Mouse (Mus musculus): ENCODE results near the gene Esr1.

DNA sequence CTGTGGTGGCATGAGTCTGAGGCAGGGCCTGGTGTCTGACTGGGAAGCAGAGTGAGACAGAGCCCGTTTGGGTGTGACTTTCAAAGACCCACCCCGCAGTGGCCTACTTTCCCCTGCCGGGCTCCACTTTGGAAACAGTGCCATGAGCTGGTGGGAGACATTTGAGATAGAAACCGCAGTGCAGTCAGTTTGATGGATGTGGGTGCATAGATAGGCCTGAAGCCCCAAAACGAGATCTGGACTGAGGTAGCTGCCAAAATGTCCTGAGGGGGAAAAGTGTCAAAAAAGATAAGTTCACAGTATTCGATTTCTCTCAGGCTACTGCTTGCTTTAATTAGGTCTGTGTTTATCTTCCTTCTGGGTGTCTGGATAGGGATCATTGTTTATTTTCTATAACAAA is 169.5 kb downstream of the Esr1 start:
- TF ChIP-seq POLR2A (IDR thresholded peaks at IDR 0.05; ENCODE audit: low read depth, low read length) (no peak), CTCF (IDR thresholded peaks at IDR 0.05; ENCODE audit: borderline replicate concordance, insufficient read depth, low read length) (no peak)

Data from embryonic fibroblast, embryonic 13.5 days (primary cell).